Mouse (Mus musculus) intestine, embryonic 14.5 days (tissue): ENCODE data around the gene Ormdl2. TPM values are rescaled to one million over a fixed set of nuclear protein-coding genes. Genes with fewer than 3 reads are reported as not detected.

Source experiments
- ATAC-seq: fragments of 200-750 bp; cut with Nextera tagmentation; replicated peaks from 2 replicates; pipeline ENCODE4 v1.8.0; 2017; ENCODE audit warnings: low read depth, moderate number of reproducible peaks, moderate TSS enrichment, moderate library complexity; ENCODE audit not compliant: low FRiP score, low TSS enrichment
- DNase-seq: peaks from one replicate; pipeline ENCODE4 v3.0.0-alpha.2; 2018; ENCODE audit warnings: low spot score
- H3K27ac ChIP-seq: fragments of 300-500 bp; sonication (generic); 2 replicates; pipeline ENCODE4 v1.5.1; 2014; ENCODE audit warnings: low read depth, mild to moderate bottlenecking, control low read depth
- H3K27me3 ChIP-seq: fragments of 300-500 bp; sonication (generic); replicated peaks from 2 replicates; pipeline ENCODE4 v1.6.1; 2014; ENCODE audit warnings: low read length, control low read depth; ENCODE audit not compliant: control insufficient read depth, insufficient read depth
- H3K36me3 ChIP-seq: fragments of 300-500 bp; sonication (generic); 2 replicates; pipeline ENCODE4 v1.6.1; 2014; ENCODE audit warnings: low read length, control low read depth; ENCODE audit not compliant: control insufficient read depth, insufficient read depth
- H3K4me1 ChIP-seq: fragments of 300-500 bp; sonication (generic); replicated peaks from 2 replicates; pipeline ENCODE4 v1.6.1; 2014; ENCODE audit warnings: low read length, control low read depth, mixed read lengths; ENCODE audit not compliant: control insufficient read depth, insufficient read depth
- H3K4me2 ChIP-seq: fragments of 300-500 bp; sonication (generic); 2 replicates; pipeline ENCODE4 v1.6.1; 2014; ENCODE audit warnings: low read length
- H3K4me3 ChIP-seq: fragments of 300-500 bp; sonication (generic); 2 replicates; pipeline ENCODE4 v1.5.1; 2014; ENCODE audit warnings: low read depth, low read length, control low read depth, mixed read lengths
- H3K9ac ChIP-seq: fragments of 300-500 bp; sonication (generic); 2 replicates; pipeline ENCODE4 v1.6.1; 2014; ENCODE audit warnings: mild to moderate bottlenecking, low read length
- H3K9me3 ChIP-seq: fragments of 300-500 bp; sonication (generic); 2 replicates; pipeline ENCODE4 v1.6.1; 2016; ENCODE audit warnings: low read length, control low read depth; ENCODE audit not compliant: control insufficient read depth
- WGBS: fragments of 180-500 bp; shearing (Covaris S2); extraction: QIAGEN DNeasy Blood & Tissue Kit; methylation state at CpG from one replicate; pipeline ENCODE4 v1.1.7; 2014; 5-methylcytosine and 5-hydroxymethylcytosine counted together
- polyA plus RNA-seq: library from polyadenylated mRNA; unstranded; fragments of >200 nt; fragmentation: Nextera tagmentation; extraction: Ambion mirVana; gene quantifications from 2 replicates; pipeline ENCODE4 v1.2.1, GENCODE M21; 2014

Gene Ormdl2
- polyA plus RNA-seq, result 86.0 and 88.0 TPM in 2 replicates

GRCm38 (mm10) chr10:128821358-128822056 lies at the start of gene Ormdl2:
Gene Ormdl2, minus strand, starts transcription at chr10:128821645.
- Histone ChIP-seq H3K27me3 (no peaks in the 10 kb centered on the region), H3K4me1 (peaks cover 10% of the 10 kb centered on the region), H3K9ac (peak within 1 kb of the TSS; percentile 89), H3K27ac (0 out of 2 replicates have a peak within 1 kb of the TSS, but pooled peaks have one; percentile 16), H3K9me3 (no peaks in the 10 kb centered on the region), H3K36me3 (peaks cover 44% of the 10 kb centered on the region), H3K4me3 (peak within 1 kb of the TSS; percentile 98), H3K4me2 (peak within 1 kb of the TSS; percentile 74)
- peak; percentile 99 for ATAC-seq
- under 1% methylated on average over 46 of the region's 46 CpGs for WGBS
- peak; percentile 99 for DNase-seq

DNA sequence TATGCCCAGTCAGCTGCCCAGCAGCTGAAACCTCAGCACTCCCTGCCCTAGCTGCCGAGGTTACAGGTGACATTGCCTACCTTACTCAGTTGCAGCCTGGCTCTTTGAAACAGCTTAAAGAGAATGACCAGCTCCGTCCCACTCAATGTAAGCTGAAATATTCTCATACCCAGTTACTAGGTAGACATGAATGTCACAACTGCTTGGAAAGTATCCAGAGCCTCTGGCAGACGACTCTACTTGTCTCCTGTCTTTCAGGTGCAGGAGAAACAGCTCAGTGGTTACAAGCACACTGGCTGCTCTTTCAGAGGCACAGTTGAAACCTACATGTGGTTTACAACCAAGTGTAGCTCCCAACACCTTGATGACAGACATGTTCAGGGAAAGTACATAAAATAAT lies 48.9 kb upstream of the Ormdl2 start:
- no peak overlapping the region for H3K9ac ChIP-seq
- H3K4me2 ChIP-seq, result no peak overlapping the region
- ATAC-seq (no peak), DNase-seq (no peak)
- H3K9me3 ChIP-seq, result no peaks in the 10 kb centered on the region
- no peak overlapping the region for H3K4me3 ChIP-seq
- no peaks in the 10 kb centered on the region for H3K27me3 ChIP-seq
- no peak overlapping the region for H3K27ac ChIP-seq
- H3K36me3 ChIP-seq, result peaks cover 77% of the 10 kb centered on the region
- 88% methylated on average over 3 of the region's 3 CpGs for WGBS
- H3K4me1 ChIP-seq, result no peaks in the 10 kb centered on the region

- Histone ChIP-seq H3K36me3 (peaks cover 66% of the 10 kb centered on the region), H3K4me2 (no peak overlapping the region), H3K27ac (no peak overlapping the region), H3K4me3 (no peak overlapping the region), H3K27me3 (no peaks in the 10 kb centered on the region), H3K9me3 (no peaks in the 10 kb centered on the region), H3K4me1 (no peaks in the 10 kb centered on the region), H3K9ac (no peak overlapping the region)
- 87% methylated on average over 1 of the region's 1 CpGs for WGBS
- DNase-seq, result no peak
- ATAC-seq, result no peak
Measured at GRCm38 (mm10) chr10:128866518-128866917, 45.1 kb upstream of the Ormdl2 start.

GRCm38 (mm10) chr10:128866042-128866441 lies 44.6 kb upstream of the Ormdl2 start:
- H3K36me3 ChIP-seq, result peaks cover 66% of the 10 kb centered on the region
- ATAC-seq, result no peak
- no peaks in the 10 kb centered on the region for H3K27me3 ChIP-seq
- H3K9ac ChIP-seq, result no peak overlapping the region
- WGBS, result 84% methylated on average over 3 of the region's 3 CpGs
- no peak for DNase-seq
- H3K4me2 ChIP-seq, result no peak overlapping the region
- no peak overlapping the region for H3K4me3 ChIP-seq
- H3K27ac ChIP-seq, result no peak overlapping the region
- no peaks in the 10 kb centered on the region for H3K4me1 ChIP-seq
- H3K9me3 ChIP-seq, result no peaks in the 10 kb centered on the region

GRCm38 (mm10) chr10:128861176-128861575 lies 39.7 kb upstream of the Ormdl2 start:
- no peak overlapping the region for H3K4me3 ChIP-seq
- ATAC-seq (no peak), DNase-seq (no peak)
- no peak overlapping the region for H3K27ac ChIP-seq
- H3K27me3 ChIP-seq, result no peaks in the 10 kb centered on the region
- no peak overlapping the region for H3K4me2 ChIP-seq
- no peak overlapping the region for H3K9ac ChIP-seq
- H3K4me1 ChIP-seq, result no peaks in the 10 kb centered on the region
- H3K36me3 ChIP-seq, result peaks cover 65% of the 10 kb centered on the region
- no peaks in the 10 kb centered on the region for H3K9me3 ChIP-seq

GRCm38 (mm10) chr10:128850339-128850738 lies 28.9 kb upstream of the Ormdl2 start:
- H3K36me3 ChIP-seq, result peaks cover 76% of the 10 kb centered on the region
- ATAC-seq, result no peak
- no peak overlapping the region for H3K9ac ChIP-seq
- H3K27me3 ChIP-seq, result no peaks in the 10 kb centered on the region
- WGBS, result 74% methylated on average over 3 of the region's 3 CpGs
- no peak overlapping the region for H3K27ac ChIP-seq
- H3K4me1 ChIP-seq, result no peaks in the 10 kb centered on the region
- no peaks in the 10 kb centered on the region for H3K9me3 ChIP-seq
- H3K4me3 ChIP-seq, result no peak overlapping the region
- no peak for DNase-seq
- H3K4me2 ChIP-seq, result no peak overlapping the region

GRCm38 (mm10) chr10:128848426-128848825 lies 27.0 kb upstream of the Ormdl2 start:
- Histone ChIP-seq H3K4me1 (no peaks in the 10 kb centered on the region), H3K36me3 (peaks cover 80% of the 10 kb centered on the region), H3K9ac (no peak overlapping the region), H3K27ac (no peak overlapping the region), H3K9me3 (no peaks in the 10 kb centered on the region), H3K4me2 (no peak overlapping the region), H3K4me3 (no peak overlapping the region), H3K27me3 (no peaks in the 10 kb centered on the region)
- WGBS, result 59% methylated on average over 2 of the region's 2 CpGs
- DNase-seq, result no peak
- ATAC-seq, result no peak

GRCm38 (mm10) chr10:128846664-128847063 lies 25.2 kb upstream of the Ormdl2 start:
- WGBS, result 93% methylated on average over 4 of the region's 4 CpGs
- no peak overlapping the region for H3K4me3 ChIP-seq
- H3K9me3 ChIP-seq, result no peaks in the 10 kb centered on the region
- no peak overlapping the region for H3K4me2 ChIP-seq
- no peaks in the 10 kb centered on the region for H3K4me1 ChIP-seq
- no peak for ATAC-seq
- H3K27me3 ChIP-seq, result no peaks in the 10 kb centered on the region
- H3K36me3 ChIP-seq, result peaks cover 81% of the 10 kb centered on the region
- H3K27ac ChIP-seq, result no peak overlapping the region
- no peak for DNase-seq
- H3K9ac ChIP-seq, result no peak overlapping the region

DNA sequence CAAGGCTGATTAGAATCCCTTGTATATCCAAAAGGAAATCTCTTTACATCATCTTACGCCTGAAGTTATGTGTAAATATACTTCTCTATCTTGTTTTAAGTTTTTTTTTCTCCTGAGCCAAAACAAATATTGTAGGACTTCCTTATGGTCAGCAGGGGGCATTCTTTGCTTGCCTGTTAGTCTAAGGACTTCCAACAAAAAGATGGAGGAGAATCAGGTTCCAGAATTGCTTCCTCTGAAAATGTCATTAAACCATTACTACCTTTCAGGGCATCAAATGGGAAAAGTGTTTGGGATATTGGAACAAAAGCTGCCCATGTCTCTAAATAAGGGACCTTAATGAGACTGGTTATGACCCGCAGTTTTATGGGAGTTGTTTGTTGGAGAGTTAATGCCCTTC lies 24.1 kb upstream of the Ormdl2 start:
- Histone ChIP-seq H3K4me3 (no peak overlapping the region), H3K27me3 (no peaks in the 10 kb centered on the region), H3K27ac (no peak overlapping the region), H3K9ac (no peak overlapping the region), H3K36me3 (peaks cover 83% of the 10 kb centered on the region), H3K4me1 (no peaks in the 10 kb centered on the region), H3K4me2 (no peak overlapping the region), H3K9me3 (no peaks in the 10 kb centered on the region)
- no peak for ATAC-seq
- DNase-seq, result no peak
- 74% methylated on average over 2 of the region's 2 CpGs for WGBS
